Mouse (Mus musculus): Measurements from ENCODE around the gene Khdrbs1.
"Not testable (repeated sequence)": the region's sequence is repeated elsewhere in the genome, so short reads cannot be mapped to it uniquely, and the experiment has no call there.

Khdrbs1 gene

DNA sequence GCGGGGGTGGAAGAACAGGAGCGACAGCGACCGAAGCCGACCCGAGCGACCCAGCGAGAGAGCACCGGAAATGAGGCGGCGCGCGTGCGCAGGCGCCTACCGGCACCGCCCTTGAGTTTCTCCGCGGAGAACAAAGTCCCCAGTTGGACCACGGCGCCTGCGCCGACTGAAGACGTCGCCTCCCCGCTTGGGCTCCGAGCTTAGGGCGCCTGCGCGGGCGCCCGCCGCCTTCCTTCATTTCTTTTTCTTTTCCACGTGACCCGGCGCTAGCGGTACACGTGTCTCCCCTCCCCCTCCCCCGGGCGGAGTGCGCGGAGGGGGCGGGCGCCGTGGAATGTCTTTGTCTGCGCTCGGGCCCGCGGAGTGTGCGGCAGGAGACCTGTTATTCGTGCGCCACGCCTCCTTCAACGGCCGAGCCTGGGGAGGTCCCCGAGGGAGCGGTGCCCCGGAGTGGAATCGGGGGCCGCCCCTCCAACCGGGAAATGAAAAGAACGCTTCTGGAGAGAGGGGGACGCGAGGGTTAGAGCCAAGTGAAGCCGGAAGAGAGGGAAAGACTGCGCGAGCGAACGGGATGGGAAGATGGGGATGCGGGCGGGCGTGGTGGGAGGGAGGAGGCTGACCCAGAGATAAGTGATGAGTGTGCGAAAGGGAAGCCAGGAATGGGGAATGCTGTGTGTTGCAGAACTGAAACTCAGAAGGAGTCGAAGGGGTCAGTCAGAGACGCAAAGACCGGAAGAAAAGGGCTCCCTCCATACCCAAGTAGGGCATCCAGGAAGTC, at the start of gene Khdrbs1:
Khdrbs1 (minus strand) TSS at position 72 of the 778 bp plus-strand sequence.
- peak; percentile 96 for DNase-seq

- no peak for DNase-seq
Observed at GRCm38 (mm10) chr4:129791399-129791798, 49.3 kb upstream of the Khdrbs1 start.

DNA sequence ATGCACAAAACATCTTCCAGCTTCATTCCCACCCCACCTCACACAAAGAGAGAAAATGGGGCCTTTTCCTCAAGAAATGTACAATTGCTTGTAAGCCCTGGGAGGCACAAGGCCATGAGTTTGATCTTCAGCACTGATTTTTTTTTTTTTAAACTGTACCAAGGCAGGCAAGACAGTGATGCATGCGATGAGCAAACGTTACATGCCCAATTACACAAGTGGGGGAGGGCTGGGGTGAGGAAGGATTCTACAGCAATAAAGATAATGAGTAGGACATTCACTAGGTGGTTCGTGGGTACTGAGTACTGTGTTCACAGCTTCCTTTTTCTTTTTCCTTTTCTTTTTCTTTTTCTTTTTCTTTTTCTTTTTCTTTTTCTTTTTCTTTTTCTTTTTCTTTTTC, 48.4 kb upstream of the Khdrbs1 start:
- no peak for DNase-seq

- DNase-seq: no peak
Observed at GRCm38 (mm10) chr4:129789635-129790034, 47.5 kb upstream of the Khdrbs1 start.

GRCm38 (mm10) chr4:129788693-129789092, 46.6 kb upstream of the Khdrbs1 start:
- DNase-seq: no peak

DNA sequence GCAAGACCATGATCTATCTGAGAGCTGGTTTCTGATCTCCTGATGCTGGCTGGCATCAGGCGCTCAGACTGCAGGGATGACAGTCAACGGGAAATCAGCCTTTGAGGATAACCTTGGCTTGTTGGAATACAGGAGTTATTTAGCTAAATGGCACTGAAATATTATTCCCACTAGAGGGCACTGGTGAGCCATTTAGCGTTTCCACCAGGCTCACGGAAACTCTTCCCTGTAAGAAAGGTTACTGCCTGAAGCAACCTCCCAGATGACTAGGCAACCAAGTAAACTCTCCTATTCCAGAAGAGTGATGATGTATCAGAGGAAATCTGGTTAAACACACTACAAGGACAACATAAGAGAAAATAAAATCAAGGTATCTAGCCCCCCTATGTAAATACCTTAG, 43.1 kb upstream of the Khdrbs1 start:
- peak; percentile 44 for DNase-seq

- no peak for DNase-seq
Observed at GRCm38 (mm10) chr4:129783506-129783905, 41.4 kb upstream of the Khdrbs1 start.

GRCm38 (mm10) chr4:129782857-129783331, 40.8 kb upstream of the Khdrbs1 start:
- DNase-seq: no peak

GRCm38 (mm10) chr4:129781881-129782675, 40.0 kb upstream of the Khdrbs1 start:
- DNase-seq: no peak

GRCm38 (mm10) chr4:129771672-129772521, 29.8 kb upstream of the Khdrbs1 start:
- no peak for DNase-seq

- peak; percentile 45 for DNase-seq
Observed at GRCm38 (mm10) chr4:129771314-129771671, 29.2 kb upstream of the Khdrbs1 start.

DNA sequence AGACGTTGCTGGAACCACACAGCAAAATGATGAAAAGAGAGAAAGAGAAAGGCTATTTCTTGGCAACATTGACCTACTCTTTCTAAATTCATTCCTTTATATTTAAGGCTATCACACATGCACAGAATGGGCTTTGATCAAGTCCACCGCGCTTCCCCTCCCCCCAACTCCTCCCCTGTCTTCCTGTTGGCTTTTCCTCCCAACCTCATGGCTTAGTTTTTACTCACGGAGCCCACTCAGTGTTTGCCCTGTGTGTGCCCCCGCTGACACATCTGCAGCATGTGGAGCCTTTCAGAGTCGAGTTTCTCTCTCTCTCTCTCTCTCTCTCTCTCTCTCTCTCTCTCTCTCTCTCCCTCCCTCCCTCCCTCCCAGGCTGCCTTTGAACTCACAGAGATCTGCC, 28.5 kb upstream of the Khdrbs1 start:
- no peak for DNase-seq

DNA sequence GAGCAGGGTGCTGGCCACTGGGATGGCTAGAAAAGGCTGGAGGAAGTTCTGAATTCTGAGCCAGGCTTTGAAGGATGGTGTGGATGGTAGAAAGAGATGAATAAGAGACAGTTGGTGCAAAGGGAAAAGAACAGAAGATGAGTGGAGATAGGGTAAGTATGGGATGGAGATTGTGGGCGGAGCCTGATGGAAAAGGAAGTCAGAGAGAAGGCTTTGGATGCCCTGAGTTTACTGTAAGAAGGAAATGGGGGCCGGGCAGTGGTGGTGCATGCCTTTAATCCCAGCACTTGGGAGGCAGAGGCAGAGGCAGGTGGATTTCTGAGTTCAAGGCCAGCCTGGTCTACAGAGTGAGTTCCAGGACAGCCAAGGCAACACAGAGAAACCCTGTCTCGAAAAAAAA, 26.6 kb upstream of the Khdrbs1 start:
- not testable (repeated sequence) for DNase-seq

DNA sequence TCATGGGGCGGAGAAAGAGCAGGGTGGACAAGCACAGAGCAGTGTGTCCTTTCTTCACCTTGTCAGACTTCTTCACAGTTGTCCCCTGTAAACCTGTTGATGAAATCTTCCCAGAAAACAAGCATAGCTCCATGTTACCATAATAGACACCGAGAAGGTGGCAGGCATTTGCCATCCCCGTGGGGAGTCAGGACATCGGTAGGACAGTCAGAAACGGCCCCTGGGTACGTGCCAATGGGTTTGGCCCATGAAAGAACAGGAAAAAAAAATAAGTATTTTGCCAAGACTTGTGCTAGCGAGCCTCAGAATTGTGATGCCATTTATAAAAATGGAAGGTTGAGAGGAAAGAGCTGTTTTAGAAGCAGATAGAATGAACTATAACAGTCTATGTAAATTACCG, 25.7 kb upstream of the Khdrbs1 start:
- DNase-seq: no peak

- DNase-seq: no peak
Observed at GRCm38 (mm10) chr4:129765351-129765750, 23.2 kb upstream of the Khdrbs1 start.

DNA sequence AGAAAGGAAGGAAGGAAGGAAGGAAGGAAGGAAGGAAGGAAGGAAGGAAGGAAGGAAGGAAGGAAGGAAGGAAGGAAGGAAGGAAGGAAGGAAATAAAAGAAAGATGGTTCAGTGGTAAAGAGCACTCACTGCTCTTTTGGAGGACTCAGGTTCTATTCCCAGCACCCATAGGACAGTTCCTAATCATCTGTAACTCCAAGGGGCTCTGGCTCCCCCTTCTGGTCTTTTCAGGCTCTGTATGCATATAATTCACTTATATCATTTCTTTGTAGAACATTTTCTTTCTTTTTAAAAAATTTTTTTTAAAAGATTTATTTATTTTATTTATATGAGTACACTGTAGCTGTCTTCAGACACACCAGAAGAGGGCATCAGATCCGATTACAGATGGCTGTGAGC, 20.4 kb upstream of the Khdrbs1 start:
- DNase-seq: not testable (repeated sequence)

DNA sequence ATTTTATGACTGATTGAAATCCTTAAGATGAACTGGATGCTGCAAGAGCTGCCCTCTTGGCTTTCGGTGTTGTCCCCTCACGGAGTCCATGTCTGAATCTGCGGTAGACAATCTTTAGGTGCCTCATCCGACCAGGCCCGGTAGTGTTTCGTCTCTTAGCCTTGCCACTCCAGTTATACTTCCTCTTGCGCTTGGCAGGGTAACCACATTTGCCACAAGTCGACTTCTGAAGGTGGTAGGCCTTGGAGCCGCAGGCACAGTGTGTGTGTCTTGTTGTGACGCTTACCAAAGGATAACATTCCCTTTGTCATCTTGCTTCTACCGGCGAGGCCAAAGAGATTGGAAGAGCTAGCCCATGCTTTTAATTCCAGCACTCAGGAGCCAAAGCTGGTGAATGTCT, 19.5 kb upstream of the Khdrbs1 start:
- DNase-seq: no peak

GRCm38 (mm10) chr4:129755455-129755854, 13.4 kb upstream of the Khdrbs1 start:
- DNase-seq: no peak

- DNase-seq: no peak
Observed at GRCm38 (mm10) chr4:129754742-129755141, 12.6 kb upstream of the Khdrbs1 start.

DNA sequence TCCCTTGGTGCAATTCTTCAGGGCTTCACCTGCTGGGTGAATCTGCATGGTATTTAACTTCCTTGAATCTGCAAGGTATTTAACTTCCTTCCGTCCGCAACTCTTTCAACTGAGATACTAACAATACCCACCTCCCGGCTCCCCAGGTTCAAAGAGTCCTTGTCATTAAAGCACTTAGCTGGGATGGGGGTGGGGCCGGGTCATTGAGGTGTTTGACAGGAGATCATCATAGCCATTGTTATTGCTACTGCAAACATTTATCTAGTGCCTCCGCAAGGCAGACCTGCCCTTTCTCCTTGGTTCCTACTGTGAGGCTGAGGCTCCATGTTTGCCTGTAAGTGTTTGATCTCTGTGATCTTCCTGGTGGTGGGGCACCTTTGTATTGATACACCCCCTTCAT, 8.3 kb upstream of the Khdrbs1 start:
- DNase-seq: no peak

DNA sequence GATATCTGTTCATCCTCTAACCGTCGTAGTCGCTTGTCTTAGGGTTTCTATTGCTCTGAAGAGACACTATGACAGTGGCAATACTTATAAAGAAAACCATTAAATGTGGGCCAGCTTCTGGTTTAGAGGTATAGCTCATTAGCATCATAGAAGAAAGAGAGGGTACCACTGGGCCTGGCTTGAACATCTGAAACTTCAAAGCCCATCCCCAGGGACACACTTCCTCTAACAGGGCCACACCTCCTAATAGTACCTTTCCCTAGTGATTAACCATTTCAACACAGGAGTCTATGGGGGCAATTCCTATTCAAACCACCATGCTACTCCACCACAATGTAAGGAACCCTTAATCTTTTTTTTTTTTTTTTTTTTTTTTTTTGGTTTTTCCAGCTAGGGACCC, 4.5 kb upstream of the Khdrbs1 start:
- no peak for DNase-seq

- no peak for DNase-seq
Observed at GRCm38 (mm10) chr4:129746106-129746505, 4.0 kb upstream of the Khdrbs1 start.

DNA sequence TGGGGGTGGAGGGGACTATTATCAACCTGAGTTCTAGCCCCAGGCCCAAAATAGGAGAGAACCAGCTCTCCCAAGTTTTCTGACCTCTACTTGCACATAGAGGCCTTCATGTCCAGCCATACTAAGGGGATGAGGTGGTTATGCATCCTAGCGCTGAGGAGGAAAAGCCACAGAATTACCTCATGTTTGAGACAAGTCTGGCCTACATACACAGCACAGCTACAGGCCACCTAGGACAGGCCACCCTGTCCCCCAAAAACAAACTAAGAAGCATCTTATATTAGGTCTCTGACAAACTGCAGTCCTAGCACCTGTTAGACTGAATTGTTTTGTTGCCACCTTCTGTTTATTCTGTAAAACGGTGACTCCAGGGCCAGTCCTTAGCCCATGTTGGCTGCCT, 1.4 kb upstream of the Khdrbs1 start:
- no peak for DNase-seq
